Mouse (Mus musculus) liver, embryonic 14.5 days (tissue): ENCODE measurements around the gene Tex50.

ENCODE experiments used
- CTCF ChIP-seq: IDR thresholded peaks from 2 replicates; pipeline ENCODE4 v1.5.1; 2016; ENCODE audit warnings: antibody characterized with exemption, low read depth, control low read depth
- EP300 ChIP-seq: IDR thresholded peaks from 2 replicates; pipeline ENCODE4 v1.6.1; 2016; ENCODE audit warnings: antibody characterized with exemption, low read depth

- TF ChIP-seq CTCF, result no peak
- TF ChIP-seq EP300, result no peak
These were observed 15.9 kb downstream of the Tex50 start for GRCm38 (mm10) chr1:161143216-161143615.
